Mouse (Mus musculus): ENCODE data around the gene Brinp2.

The Brinp2 gene

GRCm38 (mm10) chr1:158295270-158295669 is 60.9 kb downstream of the Brinp2 start:
- no peak for DNase-seq (ENCODE audit: low read depth, low spot score)

- no peak for DNase-seq (ENCODE audit: low read depth, low spot score)
Observed at GRCm38 (mm10) chr1:158285198-158285597, 70.9 kb downstream of the Brinp2 start.

- no peak for DNase-seq (ENCODE audit: low read depth, low spot score)
Observed at GRCm38 (mm10) chr1:158283869-158284268, 72.3 kb downstream of the Brinp2 start.

GRCm38 (mm10) chr1:158272058-158272457 is 84.1 kb downstream of the Brinp2 start:
- no peak for DNase-seq (ENCODE audit: low read depth, low spot score)

- no peak for DNase-seq (ENCODE audit: low read depth, low spot score)
Observed at GRCm38 (mm10) chr1:158267020-158267571, 89.0 kb downstream of the Brinp2 start.

- no peak for DNase-seq (ENCODE audit: low read depth, low spot score)
Observed at GRCm38 (mm10) chr1:158266293-158267019, 89.7 kb downstream of the Brinp2 start.

- no peak for DNase-seq (ENCODE audit: low read depth, low spot score)
Observed at GRCm38 (mm10) chr1:158259516-158260235, 96.5 kb downstream of the Brinp2 start.

- DNase-seq (ENCODE audit: low read depth, low spot score) = no peak
Observed at GRCm38 (mm10) chr1:158258685-158259292, 97.3 kb downstream of the Brinp2 start.

GRCm38 (mm10) chr1:158255912-158256680 is 100.0 kb downstream of the Brinp2 start:
- DNase-seq (ENCODE audit: low read depth, low spot score) = no peak

GRCm38 (mm10) chr1:158252682-158253222 is 103.4 kb downstream of the Brinp2 start:
- DNase-seq (ENCODE audit: low read depth, low spot score) = no peak

- no peak for DNase-seq (ENCODE audit: low read depth, low spot score)
Observed at GRCm38 (mm10) chr1:158248266-158248665, 107.9 kb downstream of the Brinp2 start.

- DNase-seq (ENCODE audit: low read depth, low spot score) = no peak
Observed at GRCm38 (mm10) chr1:158246476-158247153, 109.5 kb downstream of the Brinp2 start.

GRCm38 (mm10) chr1:158245486-158245885 is 110.6 kb downstream of the Brinp2 start:
- no peak for DNase-seq (ENCODE audit: low read depth, low spot score)

GRCm38 (mm10) chr1:158244016-158244415 is 112.1 kb downstream of the Brinp2 start:
- no peak for DNase-seq (ENCODE audit: low read depth, low spot score)

- DNase-seq (ENCODE audit: low read depth, low spot score) = no peak
Observed at GRCm38 (mm10) chr1:158241848-158242556, 114.1 kb downstream of the Brinp2 start.

- DNase-seq (ENCODE audit: low read depth, low spot score) = no peak
Observed at GRCm38 (mm10) chr1:158239841-158240240, 116.3 kb downstream of the Brinp2 start.

GRCm38 (mm10) chr1:158238722-158239121 is 117.4 kb downstream of the Brinp2 start:
- no peak for DNase-seq (ENCODE audit: low read depth, low spot score)

GRCm38 (mm10) chr1:158228687-158229224 is 127.4 kb downstream of the Brinp2 start:
- DNase-seq (ENCODE audit: low read depth, low spot score) = no peak

- DNase-seq (ENCODE audit: low read depth, low spot score) = no peak
Observed at GRCm38 (mm10) chr1:158227239-158227638, 128.9 kb downstream of the Brinp2 start.

- no peak for DNase-seq (ENCODE audit: low read depth, low spot score)
Observed at GRCm38 (mm10) chr1:158226689-158227088, 129.4 kb downstream of the Brinp2 start.
